Mouse (Mus musculus) liver, adult 2 months (tissue): ENCODE results near the gene Cyth3.

Source experiments
- CTCF ChIP-seq: fragments of 200-500 bp; IDR thresholded peaks from 2 replicates; pipeline ENCODE4 v1.5.1; 2011; ENCODE audit warnings: low read depth, low read length, control low read depth
- POLR2A ChIP-seq: fragments of 200-500 bp; IDR thresholded peaks from 2 replicates; pipeline ENCODE4 v1.6.1; 2011; ENCODE audit warnings: low read length, control low read depth; ENCODE audit not compliant: insufficient read depth; ENCODE audit errors: extremely low read depth

DNA sequence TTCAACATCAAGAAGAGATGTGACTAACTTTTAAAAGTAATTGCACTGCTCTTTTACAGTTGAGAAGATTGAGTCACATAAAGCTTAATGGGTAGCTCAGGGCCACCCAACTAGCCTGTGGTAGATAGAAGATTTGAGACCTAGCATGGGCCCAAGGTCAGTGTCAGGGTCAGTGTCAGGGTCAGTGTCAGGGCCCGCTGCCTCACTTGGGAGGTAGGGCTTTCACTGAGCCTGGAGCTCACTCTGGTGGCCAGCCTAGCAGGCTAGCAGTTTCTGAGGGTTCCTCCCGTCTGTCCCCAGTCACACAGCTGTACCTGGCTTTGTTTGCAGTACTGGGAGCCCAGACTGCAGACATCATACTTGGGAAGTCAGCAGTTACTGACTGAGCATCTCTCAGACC, 47.1 kb downstream of the Cyth3 start:
- TF ChIP-seq CTCF (peak; percentile 55), POLR2A (no peak)
